Mouse (Mus musculus) embryonic fibroblast, embryonic 13.5 days (primary cell): ENCODE data around the gene Ntm.

Experiments used
- CTCF ChIP-seq: IDR thresholded peaks from 2 replicates; pipeline ENCODE4 v1.5.1; 2011; ENCODE audit warnings: mild to moderate bottlenecking, control low read depth, low read length, moderate library complexity, borderline replicate concordance; ENCODE audit not compliant: insufficient read depth
- POLR2A ChIP-seq: IDR thresholded peaks from 2 replicates; pipeline ENCODE4 v1.6.1; 2011; ENCODE audit warnings: low read depth, mild to moderate bottlenecking, control low read depth, low read length, moderate library complexity

DNA sequence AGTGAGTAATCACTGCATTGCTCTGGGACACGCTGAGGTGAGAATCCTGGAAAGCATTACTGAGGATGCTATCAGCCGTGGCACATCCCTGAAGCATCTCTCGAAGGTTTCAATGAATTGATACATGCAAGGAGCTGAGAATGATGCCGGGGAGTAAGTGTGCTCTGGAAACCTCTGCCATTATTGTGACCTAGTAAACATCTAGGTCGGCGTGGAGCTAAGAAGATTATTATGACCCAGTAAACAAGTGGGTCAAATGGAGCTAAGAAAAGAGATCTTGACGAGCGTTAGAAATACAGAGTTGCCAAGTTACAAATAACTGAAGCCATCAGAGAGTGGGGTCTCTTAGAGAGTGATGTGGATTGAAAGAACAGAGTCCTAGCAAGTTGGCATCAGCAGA, 325.6 kb downstream of the Ntm start:
- no peak for TF ChIP-seq POLR2A
- no peak for TF ChIP-seq CTCF
